Mouse (Mus musculus): ENCODE data around the gene Gm20388. TPM values are rescaled to one million over a fixed set of nuclear protein-coding genes. Genes with fewer than 3 reads are reported as not detected.

Gene Gm20388
- total RNA-seq, 1 experiment = 27.0 TPM

- H3K4me3 ChIP-seq (ENCODE audit: insufficient read depth in 1 of 2, low read depth in 1 of 2, low read length in 2 of 2, poor library complexity in 1 of 2, severe bottlenecking in 1 of 2) = no peak overlapping the region
- in situ Hi-C loops (cut with MboI; ENCODE audit: low sequenced_read_pairs in 2 of 2, unreplicated experiment in 2 of 2) = no loop called here
- no peak for DNase-seq (ENCODE audit: low read depth, low spot score)
These were observed 4165.3 kb downstream of the Gm20388 start for GRCm38 (mm10) chr8:124075977-124076376.

GRCm38 (mm10) chr8:124076416-124076815 lies 4165.8 kb downstream of the Gm20388 start:
- in situ Hi-C loops (cut with MboI; ENCODE audit: low sequenced_read_pairs in 2 of 2, unreplicated experiment in 2 of 2) = no loop called here
- no peak overlapping the region for H3K9ac ChIP-seq (ENCODE audit: insufficient read depth, low read depth, low read length, poor library complexity, severe bottlenecking)
- TF ChIP-seq HCFC1 (IDR thresholded peaks at IDR 0.05; ENCODE audit: borderline replicate concordance, insufficient read depth, low read length) = no peak
- TF ChIP-seq ZC3H11A (IDR thresholded peaks at IDR 0.05; ENCODE audit: borderline replicate concordance, low read depth, low read length) = no peak
- no peak for TF ChIP-seq CHD2 (IDR thresholded peaks at IDR 0.05; ENCODE audit: low read depth, low read length)
- TF ChIP-seq MAFK (IDR thresholded peaks at IDR 0.05; ENCODE audit: insufficient read depth, low read depth, low read length) = no peak
- no peak for TF ChIP-seq ZNF384 (IDR thresholded peaks at IDR 0.05; ENCODE audit: low read depth, low read length)
- DNase-seq (ENCODE audit: low read depth, low spot score) = no peak
- no peaks in the 10 kb centered on the region for H3K9me3 ChIP-seq (ENCODE audit: control insufficient read depth, insufficient read depth, low read depth, low read length)
- no peak overlapping the region for H3K27ac ChIP-seq (ENCODE audit: insufficient read depth, low read depth, low read length, poor library complexity, severe bottlenecking)
- H3K36me3 ChIP-seq (ENCODE audit: control insufficient read depth, insufficient read depth, low read length, poor library complexity, severe bottlenecking) = no peaks in the 10 kb centered on the region
- no peak overlapping the region for H3K4me3 ChIP-seq (ENCODE audit: insufficient read depth in 1 of 2, low read depth in 1 of 2, low read length in 2 of 2, poor library complexity in 1 of 2, severe bottlenecking in 1 of 2)
- no peaks in the 10 kb centered on the region for H3K4me1 ChIP-seq (ENCODE audit: control insufficient read depth in 2 of 2, insufficient read depth in 2 of 2, low read length in 2 of 2, poor library complexity in 1 of 2)

More at GRCm38 (mm10) chr8:124075977-124076376, 4165.3 kb downstream of the Gm20388 start:
- no peak overlapping the region for H3K9ac ChIP-seq (ENCODE audit: insufficient read depth, low read depth, low read length, poor library complexity, severe bottlenecking)
- no peaks in the 10 kb centered on the region for H3K4me1 ChIP-seq (ENCODE audit: control insufficient read depth in 2 of 2, insufficient read depth in 2 of 2, low read length in 2 of 2, poor library complexity in 1 of 2)
- H3K27ac ChIP-seq (ENCODE audit: insufficient read depth, low read depth, low read length, poor library complexity, severe bottlenecking) = no peak overlapping the region
- no peaks in the 10 kb centered on the region for H3K9me3 ChIP-seq (ENCODE audit: control insufficient read depth, insufficient read depth, low read depth, low read length)
- TF ChIP-seq HCFC1 (IDR thresholded peaks at IDR 0.05; ENCODE audit: borderline replicate concordance, insufficient read depth, low read length) = no peak
- TF ChIP-seq ZC3H11A (IDR thresholded peaks at IDR 0.05; ENCODE audit: borderline replicate concordance, low read depth, low read length) = no peak
- TF ChIP-seq ZNF384 (IDR thresholded peaks at IDR 0.05; ENCODE audit: low read depth, low read length) = no peak
- TF ChIP-seq MAFK (IDR thresholded peaks at IDR 0.05; ENCODE audit: insufficient read depth, low read depth, low read length) = no peak
- no peak for TF ChIP-seq CHD2 (IDR thresholded peaks at IDR 0.05; ENCODE audit: low read depth, low read length)
- H3K36me3 ChIP-seq (ENCODE audit: control insufficient read depth, insufficient read depth, low read length, poor library complexity, severe bottlenecking) = no peaks in the 10 kb centered on the region

GRCm38 (mm10) chr8:124077377-124077776 lies 4166.7 kb downstream of the Gm20388 start:
- no peak for DNase-seq (ENCODE audit: low read depth, low spot score)
- TF ChIP-seq HCFC1 (IDR thresholded peaks at IDR 0.05; ENCODE audit: borderline replicate concordance, insufficient read depth, low read length) = no peak
- no peak for TF ChIP-seq CHD2 (IDR thresholded peaks at IDR 0.05; ENCODE audit: low read depth, low read length)
- no peak for TF ChIP-seq MAFK (IDR thresholded peaks at IDR 0.05; ENCODE audit: insufficient read depth, low read depth, low read length)
- TF ChIP-seq ZNF384 (IDR thresholded peaks at IDR 0.05; ENCODE audit: low read depth, low read length) = no peak

GRCm38 (mm10) chr8:124077998-124078397 lies 4167.4 kb downstream of the Gm20388 start:
- TF ChIP-seq ZNF384 (IDR thresholded peaks at IDR 0.05; ENCODE audit: low read depth, low read length) (0 out of 2 replicates have a peak, but pooled peaks have one; percentile 10), MAFK (IDR thresholded peaks at IDR 0.05; ENCODE audit: insufficient read depth, low read depth, low read length) (no peak), CHD2 (IDR thresholded peaks at IDR 0.05; ENCODE audit: low read depth, low read length) (no peak)
- no peaks in the 10 kb centered on the region for H3K36me3 ChIP-seq (ENCODE audit: control insufficient read depth, insufficient read depth, low read length, poor library complexity, severe bottlenecking)
- H3K27ac ChIP-seq (ENCODE audit: insufficient read depth, low read depth, low read length, poor library complexity, severe bottlenecking) = no peak overlapping the region
- H3K9me3 ChIP-seq (ENCODE audit: control insufficient read depth, insufficient read depth, low read depth, low read length) = no peaks in the 10 kb centered on the region
- no peaks in the 10 kb centered on the region for H3K4me1 ChIP-seq (ENCODE audit: control insufficient read depth in 2 of 2, insufficient read depth in 2 of 2, low read length in 2 of 2, poor library complexity in 1 of 2)
- no peak overlapping the region for H3K4me3 ChIP-seq (ENCODE audit: insufficient read depth in 1 of 2, low read depth in 1 of 2, low read length in 2 of 2, poor library complexity in 1 of 2, severe bottlenecking in 1 of 2)
- no peak overlapping the region for H3K9ac ChIP-seq (ENCODE audit: insufficient read depth, low read depth, low read length, poor library complexity, severe bottlenecking)
- no peak for DNase-seq (ENCODE audit: low read depth, low spot score)
- in situ Hi-C loops (cut with MboI; ENCODE audit: low sequenced_read_pairs in 2 of 2, unreplicated experiment in 2 of 2) = no loop called here

More at GRCm38 (mm10) chr8:124077377-124077776, 4166.7 kb downstream of the Gm20388 start:
- H3K36me3 ChIP-seq (ENCODE audit: control insufficient read depth, insufficient read depth, low read length, poor library complexity, severe bottlenecking) = no peaks in the 10 kb centered on the region
- H3K9me3 ChIP-seq (ENCODE audit: control insufficient read depth, insufficient read depth, low read depth, low read length) = no peaks in the 10 kb centered on the region
- no peak overlapping the region for H3K9ac ChIP-seq (ENCODE audit: insufficient read depth, low read depth, low read length, poor library complexity, severe bottlenecking)
- in situ Hi-C loops (cut with MboI; ENCODE audit: low sequenced_read_pairs in 2 of 2, unreplicated experiment in 2 of 2) = no loop called here
- no peaks in the 10 kb centered on the region for H3K4me1 ChIP-seq (ENCODE audit: control insufficient read depth in 2 of 2, insufficient read depth in 2 of 2, low read length in 2 of 2, poor library complexity in 1 of 2)
- H3K4me3 ChIP-seq (ENCODE audit: insufficient read depth in 1 of 2, low read depth in 1 of 2, low read length in 2 of 2, poor library complexity in 1 of 2, severe bottlenecking in 1 of 2) = no peak overlapping the region
- H3K27ac ChIP-seq (ENCODE audit: insufficient read depth, low read depth, low read length, poor library complexity, severe bottlenecking) = no peak overlapping the region

- Histone ChIP-seq H3K4me1 (ENCODE audit: control insufficient read depth in 2 of 2, insufficient read depth in 2 of 2, low read length in 2 of 2, poor library complexity in 1 of 2) (no peaks in the 10 kb centered on the region), H3K27ac (ENCODE audit: insufficient read depth, low read depth, low read length, poor library complexity, severe bottlenecking) (no peak overlapping the region), H3K4me3 (ENCODE audit: insufficient read depth in 1 of 2, low read depth in 1 of 2, low read length in 2 of 2, poor library complexity in 1 of 2, severe bottlenecking in 1 of 2) (no peak overlapping the region), H3K9ac (ENCODE audit: insufficient read depth, low read depth, low read length, poor library complexity, severe bottlenecking) (no peak overlapping the region), H3K9me3 (ENCODE audit: control insufficient read depth, insufficient read depth, low read depth, low read length) (no peaks in the 10 kb centered on the region), H3K36me3 (ENCODE audit: control insufficient read depth, insufficient read depth, low read length, poor library complexity, severe bottlenecking) (no peaks in the 10 kb centered on the region)
- in situ Hi-C loops (cut with MboI; ENCODE audit: low sequenced_read_pairs in 2 of 2, unreplicated experiment in 2 of 2) = no loop called here
- TF ChIP-seq MAFK (IDR thresholded peaks at IDR 0.05; ENCODE audit: insufficient read depth, low read depth, low read length) (no peak), ZC3H11A (IDR thresholded peaks at IDR 0.05; ENCODE audit: borderline replicate concordance, low read depth, low read length) (no peak), CHD2 (IDR thresholded peaks at IDR 0.05; ENCODE audit: low read depth, low read length) (no peak), ZNF384 (IDR thresholded peaks at IDR 0.05; ENCODE audit: low read depth, low read length) (no peak), HCFC1 (IDR thresholded peaks at IDR 0.05; ENCODE audit: borderline replicate concordance, insufficient read depth, low read length) (no peak)
- DNase-seq (ENCODE audit: low read depth, low spot score) = no peak
These were observed 4168.3 kb downstream of the Gm20388 start for GRCm38 (mm10) chr8:124078969-124079368.
